Mouse (Mus musculus) gastrocnemius, postnatal 36 days (tissue): ENCODE measurements around the gene 4931423N10Rik. TPM values are rescaled to one million over a fixed set of nuclear protein-coding genes. Genes with fewer than 3 reads are reported as not detected.
"Not testable (repeated sequence)": the region's sequence is repeated elsewhere in the genome, so short reads cannot be mapped to it uniquely, and the experiment has no call there.

Source experiments
- DNase-seq, 2 experiments: peaks; one replicate each; pipeline ENCODE4 v3.0.0; 2022
- intact Hi-C: fragments of 180-260 bp; cut with DNase I; formaldehyde crosslinking; loops from one replicate; pipeline ENCODE4 v1.15.1; 2025
- long read RNA-seq, 2 experiments: library from polyadenylated mRNA; stranded (forward); transcript quantifications; one replicate each; pipeline ENCODE4 v2.0.0; 2021
- total RNA-seq, 2 experiments: library from RNA; stranded (reverse); gene quantifications; 2 replicates each; pipeline ENCODE4 v1.2.3; 2021

Gene 4931423N10Rik
- total RNA-seq = not detected
- long read RNA-seq, experiment 1 = 0 reads
- long read RNA-seq, experiment 2 = 0 reads

DNA sequence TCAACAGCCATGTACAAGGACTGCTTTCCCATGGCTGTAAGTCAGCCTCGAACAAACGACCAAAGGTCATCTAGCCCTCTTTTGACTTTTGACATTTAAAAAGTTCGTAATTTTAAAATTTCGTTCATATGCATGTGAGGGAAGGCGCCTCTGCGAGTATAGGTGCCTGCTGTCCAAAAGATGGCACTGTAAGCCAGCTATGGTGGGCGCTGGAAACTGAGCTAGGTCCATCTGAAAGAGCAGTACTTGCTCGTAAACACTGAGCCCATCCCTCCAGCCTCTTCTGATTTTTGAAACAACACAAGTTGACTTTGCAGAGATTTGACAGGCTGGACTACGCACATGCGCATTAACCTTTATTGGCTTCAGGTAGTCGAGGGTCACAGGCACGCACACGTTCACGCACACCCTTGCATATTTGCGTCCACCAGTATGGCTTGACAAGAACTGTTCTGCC lies at the start of gene 4931423N10Rik:
TSS of gene 4931423N10Rik (plus strand) at position 407 of the 457 bp plus-strand sequence.
- no peak for DNase-seq
- intact Hi-C loops = no loop called here

DNA sequence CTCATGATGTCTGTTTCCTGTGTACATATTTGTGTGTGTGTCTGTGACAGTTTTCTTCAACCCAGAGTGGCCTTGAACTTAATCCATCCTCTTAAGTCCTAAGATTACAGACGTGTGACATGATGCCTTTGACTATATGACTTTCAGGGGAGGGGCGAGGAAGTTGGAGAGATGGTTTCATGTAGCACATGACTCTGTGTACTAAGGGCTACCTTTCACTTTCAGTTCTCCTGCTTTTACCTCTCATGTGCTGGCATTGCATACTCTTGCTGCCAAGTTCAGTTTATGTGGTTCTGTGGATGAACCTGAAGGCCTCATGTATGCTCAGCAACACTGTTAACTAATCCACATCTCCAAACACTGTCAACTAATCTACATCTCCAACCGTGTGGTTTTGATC lies 35.0 kb upstream of the 4931423N10Rik start:
- intact Hi-C loops = no loop called here
- DNase-seq = no peak

DNA sequence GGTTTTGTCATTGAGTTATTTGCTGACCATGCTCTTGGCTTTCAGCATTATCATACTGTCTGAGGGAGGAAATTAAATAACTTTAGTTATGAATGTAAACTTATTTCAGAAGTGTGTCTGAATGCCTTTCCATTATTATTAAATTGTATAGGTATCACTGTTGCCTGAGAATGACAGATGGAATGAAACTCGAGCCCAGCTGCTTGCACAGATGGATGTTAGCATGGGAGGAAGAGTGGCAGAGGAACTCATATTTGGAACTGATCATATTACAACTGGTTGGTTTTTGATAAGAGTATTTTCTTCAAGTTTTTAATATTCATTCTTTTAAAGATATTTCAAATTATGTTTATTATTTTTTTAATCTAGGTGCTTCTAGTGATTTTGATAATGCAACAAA lies 12.9 kb upstream of the 4931423N10Rik start:
- intact Hi-C loops = loop anchor here (5.0 kb wide), 1 partner anchor 282 kb away; no protein-coding TSS in a partner anchor
- no peak for DNase-seq

DNA sequence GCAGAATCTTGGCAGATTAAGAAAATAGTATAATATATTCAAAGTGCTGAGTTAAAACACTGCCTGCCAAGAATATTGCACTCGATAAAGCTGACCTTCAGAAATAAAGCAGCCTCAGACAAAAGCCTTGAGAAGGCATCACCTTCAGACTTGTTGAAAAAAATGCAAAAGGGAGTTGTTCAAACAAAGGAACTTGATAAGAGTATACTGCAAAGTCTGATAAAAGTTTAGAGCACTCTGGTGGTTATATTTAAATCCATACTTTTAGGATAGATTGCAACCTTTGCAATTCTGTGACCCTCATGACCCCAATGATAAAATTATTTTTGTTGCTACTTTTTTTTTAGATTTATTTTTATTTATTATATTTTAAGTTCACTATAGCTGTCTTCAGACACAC lies 6.2 kb upstream of the 4931423N10Rik start:
- intact Hi-C loops = no loop called here
- no peak for DNase-seq

DNA sequence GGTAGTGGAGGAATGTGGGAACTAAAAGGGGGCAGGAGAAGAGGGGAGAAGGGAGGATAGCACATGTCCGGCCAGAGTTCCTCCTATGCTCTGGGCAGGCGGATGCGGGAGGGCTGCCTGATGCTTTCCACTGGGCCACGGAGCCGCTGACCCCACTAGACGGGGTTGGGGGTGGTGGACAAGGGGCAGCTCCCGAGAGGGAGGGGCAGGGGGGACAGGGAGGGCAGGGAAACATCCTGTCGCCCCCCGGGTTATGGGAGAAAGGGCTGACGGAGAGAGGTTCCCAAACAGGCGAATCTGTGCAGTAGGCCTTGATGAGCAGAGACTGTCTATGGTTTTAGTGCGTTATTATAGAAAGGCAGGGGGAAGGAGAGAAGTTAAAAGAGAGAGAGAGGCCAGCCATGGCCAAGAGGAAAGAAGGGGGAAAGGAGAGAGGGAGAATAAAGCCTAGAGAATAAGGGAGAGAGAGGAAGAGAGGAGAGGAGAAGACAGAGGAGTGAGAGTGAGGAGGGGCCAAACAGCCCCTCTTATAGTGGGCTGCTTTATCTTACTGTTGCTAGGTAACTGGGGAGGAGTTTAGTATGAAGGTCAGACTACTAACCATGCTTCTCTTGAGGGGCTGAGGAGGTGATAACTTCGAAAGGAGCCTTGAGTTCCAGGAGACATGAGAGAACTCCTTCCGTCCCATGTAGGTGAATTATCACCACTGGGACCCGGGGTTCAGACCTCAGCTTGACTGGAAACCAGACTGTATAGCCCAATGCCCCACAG lies 4.2 kb upstream of the 4931423N10Rik start:
- intact Hi-C loops = no loop called here
- no peak for DNase-seq

DNA sequence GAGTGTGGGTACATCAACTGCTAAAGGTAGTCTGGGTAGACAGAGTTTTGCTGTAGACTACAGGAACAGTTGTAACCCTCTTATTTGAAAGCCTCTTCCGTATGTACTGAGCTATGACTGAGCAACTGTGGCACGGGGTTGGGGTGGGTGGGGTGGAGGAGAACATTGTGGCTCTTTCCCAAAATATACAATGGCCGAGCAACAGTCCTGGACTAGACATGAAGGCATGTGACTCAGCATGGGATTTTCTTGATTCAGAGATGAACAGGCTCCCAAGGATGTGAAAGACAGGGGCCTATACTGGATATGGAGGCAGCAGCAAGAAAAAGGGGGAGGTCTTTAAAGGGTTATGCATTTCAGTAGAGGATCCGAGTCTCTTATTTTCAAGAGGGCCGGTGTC lies 6.4 kb downstream of the 4931423N10Rik start:
- DNase-seq = no peak
- intact Hi-C loops = no loop called here

DNA sequence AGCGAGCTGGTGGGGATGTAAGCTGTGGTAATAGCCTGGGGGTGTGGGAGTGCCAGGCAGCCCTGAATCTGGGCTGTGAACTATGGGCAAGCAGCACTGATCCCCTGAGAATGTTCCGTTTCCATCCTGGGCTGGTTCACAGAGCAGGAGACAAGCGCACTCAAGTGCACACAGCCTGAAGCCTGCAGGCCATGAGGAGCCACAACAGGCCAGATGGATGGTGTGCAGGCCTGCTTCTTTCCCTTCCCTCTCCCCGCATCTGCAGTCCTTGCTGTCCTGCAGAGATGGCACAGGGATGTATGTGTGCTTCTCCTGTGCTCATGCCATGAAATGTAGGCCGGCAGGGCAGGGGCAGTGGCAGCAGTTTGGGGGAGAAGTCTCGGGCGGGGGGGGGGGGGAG lies 17.9 kb downstream of the 4931423N10Rik start:
- intact Hi-C loops = no loop called here
- no peak for DNase-seq

DNA sequence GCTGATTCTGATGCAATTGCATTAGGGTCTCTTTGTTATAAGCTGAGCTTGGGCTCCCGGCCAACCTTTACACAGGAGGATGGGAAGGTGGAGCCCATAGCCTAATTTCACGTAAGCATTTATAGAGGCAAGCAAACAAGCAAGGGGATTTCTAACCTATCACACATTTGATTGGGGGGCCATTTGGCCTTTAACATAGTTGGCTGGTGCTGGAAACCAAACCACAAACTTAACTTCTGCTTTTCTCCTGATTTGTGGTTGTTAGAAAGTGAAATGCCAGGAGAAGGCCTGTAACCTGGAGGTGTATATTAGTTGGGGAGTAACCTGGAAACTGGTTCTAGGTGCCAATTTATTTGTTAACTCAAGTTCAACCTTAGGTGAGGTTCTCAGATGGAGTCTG lies 21.2 kb downstream of the 4931423N10Rik start:
- DNase-seq = no peak

DNA sequence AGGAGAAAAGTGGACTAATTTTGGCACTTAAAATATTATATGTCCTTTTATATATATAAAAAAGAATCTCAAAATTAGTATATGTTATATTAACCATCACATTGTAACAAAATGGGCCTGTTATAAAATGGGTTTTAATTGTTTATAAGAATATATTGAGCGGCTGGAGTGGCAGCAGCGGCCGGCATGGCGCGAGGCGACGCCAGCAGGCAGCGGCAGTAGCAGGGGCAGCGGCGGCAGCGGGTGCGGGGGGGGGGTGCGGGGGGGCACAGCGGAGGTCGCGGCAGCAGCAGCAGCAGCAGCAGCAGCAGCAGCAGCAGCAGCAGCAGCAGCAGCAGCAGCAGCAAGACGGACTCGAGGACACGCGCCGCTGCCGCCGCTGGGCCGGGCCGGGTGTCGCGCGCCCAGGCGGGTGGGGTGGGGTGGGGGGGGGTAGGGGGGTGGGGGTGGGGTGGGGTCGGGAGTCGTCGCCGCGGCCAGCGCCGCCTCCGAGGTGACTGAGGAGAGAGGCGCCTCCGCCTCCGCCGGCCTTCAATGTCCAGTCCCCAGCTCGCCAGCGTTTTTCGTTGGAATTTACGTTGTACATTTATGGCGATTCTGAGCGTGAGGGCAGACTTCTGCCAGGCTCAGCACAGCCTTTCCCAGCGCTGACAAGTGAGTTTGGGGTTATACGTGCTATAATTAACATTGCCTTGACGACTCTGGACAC lies 26.9 kb downstream of the 4931423N10Rik start:
- intact Hi-C loops = no loop called here
- DNase-seq = no peak

More for the DNA sequence above, 21.2 kb downstream of the 4931423N10Rik start:
- intact Hi-C loops = no loop called here

DNA sequence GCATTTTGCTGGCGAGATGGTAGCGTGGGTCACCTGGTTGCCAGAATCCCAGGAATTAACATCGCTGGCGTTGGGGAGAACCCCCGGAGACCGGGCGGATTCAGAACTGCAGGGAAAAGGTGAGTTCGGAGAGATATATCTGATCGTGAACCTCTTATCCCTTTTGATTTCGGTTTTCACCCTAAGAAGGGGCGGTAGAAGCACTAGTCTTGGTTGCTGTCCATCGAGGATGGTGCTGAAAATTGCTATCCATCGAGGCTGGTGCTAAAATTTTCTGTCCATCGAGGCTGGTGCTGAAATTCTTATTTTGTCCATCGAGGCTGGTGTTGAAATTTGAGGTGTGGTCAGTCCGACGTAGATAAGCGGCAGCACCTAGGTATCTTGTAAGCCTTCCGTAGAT lies 83.7 kb downstream of the 4931423N10Rik start:
- DNase-seq, intact Hi-C loops: not testable (repeated sequence)

DNA sequence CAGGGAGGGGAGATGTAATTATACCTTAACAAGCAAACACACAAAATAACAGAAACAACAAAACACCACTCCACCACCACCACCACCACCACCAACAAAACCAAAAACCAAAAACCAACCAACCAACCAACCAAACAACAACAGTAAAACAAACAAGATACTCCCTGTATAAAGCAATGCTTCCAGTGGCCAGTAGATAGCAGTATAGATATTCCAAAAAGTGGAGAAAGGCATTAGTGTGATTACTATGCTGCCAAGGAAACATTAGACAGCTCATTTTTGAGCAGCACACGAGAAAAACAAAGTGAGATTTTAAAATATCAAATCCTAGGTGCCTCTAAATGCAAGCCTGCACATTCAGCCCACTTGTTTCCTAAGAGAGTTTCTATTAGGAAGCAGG lies 107.6 kb downstream of the 4931423N10Rik start:
- intact Hi-C loops = no loop called here
- DNase-seq = no peak

Other genes with a start within 250 kb of the 4931423N10Rik start
- gene Abi1, start 167.2 kb upstream of the 4931423N10Rik start, total RNA-seq = 10 to 100 TPM; 14.6 to 15.7 TPM
- 10 to 100 TPM; 22.1 to 24.2 TPM for gene Acbd5, start 139.3 kb upstream of the 4931423N10Rik start, total RNA-seq
- under 1 TPM; 0.20 to 0.28 TPM for gene Mastl, start 51.5 kb upstream of the 4931423N10Rik start, total RNA-seq
- 10 to 100 TPM; 54.5 to 55.8 TPM for gene Yme1l1, start 51.1 kb upstream of the 4931423N10Rik start, total RNA-seq
- not detected for gene Nxph2, start 113.8 kb downstream of the 4931423N10Rik start, total RNA-seq